Mouse (Mus musculus): ENCODE measurements around the gene Llgl2. TPM values are rescaled to one million over a fixed set of nuclear protein-coding genes. Genes with fewer than 3 reads are reported as not detected.
A peak's percentile ranks its signal among the peaks of the same experiment; 100 is the strongest.

The Llgl2 gene
- polyA plus RNA-seq (2014; fragmentation: Nextera tagmentation; extraction: Ambion mirVana), result 21.5 and 22.4 TPM in 2 replicates

DNA sequence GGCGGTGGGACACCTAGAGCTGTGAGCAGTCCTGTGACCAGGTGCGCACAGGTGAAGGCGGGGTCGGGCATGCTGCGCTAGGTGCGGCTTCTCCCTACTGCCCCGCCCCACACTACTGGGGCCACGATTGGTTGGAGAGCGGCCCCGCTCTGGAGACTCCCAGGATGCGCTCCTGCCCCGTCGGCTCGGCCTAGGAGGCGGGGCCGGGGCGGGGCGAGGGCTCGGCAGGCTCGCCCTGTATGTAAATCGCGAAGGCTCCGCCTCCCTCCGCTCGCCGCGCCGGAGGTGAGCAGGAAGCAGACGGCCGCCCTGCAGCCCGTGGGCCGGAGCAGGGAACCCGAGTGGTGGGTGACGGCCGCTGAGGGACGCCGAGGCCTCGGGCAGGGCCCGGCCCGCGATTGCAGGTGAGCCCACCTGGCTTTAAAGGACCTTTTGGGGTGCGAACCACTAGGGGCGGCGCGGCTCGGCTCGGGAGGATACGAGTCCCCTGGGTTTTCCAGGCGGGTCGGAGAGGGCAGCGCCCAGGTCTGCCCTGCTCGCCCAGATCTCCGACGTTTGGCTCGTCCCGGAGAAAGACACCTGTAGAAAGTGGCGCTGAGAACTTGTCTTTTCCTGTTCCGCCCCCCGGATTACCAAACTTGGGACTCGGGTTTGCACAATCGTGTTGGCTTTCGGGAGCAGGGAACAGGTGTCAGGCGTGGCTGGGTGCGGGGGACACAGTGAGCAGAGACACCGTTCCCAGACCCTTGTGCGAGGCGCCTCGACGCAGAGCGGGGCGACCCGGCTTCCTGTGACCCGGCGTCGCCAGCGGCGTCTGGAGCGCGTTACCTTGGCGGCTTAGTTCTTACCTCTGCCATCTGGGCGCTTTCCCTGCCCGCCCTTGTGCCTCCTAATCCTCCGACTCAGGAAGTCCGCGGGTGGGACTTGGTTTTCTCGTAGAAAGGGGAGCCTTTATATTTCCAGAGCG, at the start of gene Llgl2:
Llgl2 (plus strand) TSS at position 276 of the 967 bp plus-strand sequence.
- Histone ChIP-seq H3K27me3 (ENCODE audit: control insufficient read depth, insufficient read depth, low read length) (no peaks in the 10 kb centered on the region), H3K4me1 (ENCODE audit: control insufficient read depth, insufficient read depth, low read length) (peaks cover 29% of the 10 kb centered on the region), H3K4me2 (peak within 1 kb of the TSS; percentile 86), H3K4me3 (ENCODE audit: low read depth, low read length) (peak within 1 kb of the TSS; percentile 84), H3K36me3 (ENCODE audit: control insufficient read depth, insufficient read depth, low read length) (peaks cover 13% of the 10 kb centered on the region; the same call in 1 of the 2 replicates), H3K27ac (ENCODE audit: low read depth, low read length) (peak within 1 kb of the TSS; percentile 54; the same call in 1 of the 2 replicates), H3K9me3 (replicated peaks; ENCODE audit: control insufficient read depth, low read length) (no peaks in the 10 kb centered on the region), H3K9ac (ENCODE audit: low read depth, low read length) (peak within 1 kb of the TSS; percentile 79)
- peak; percentile 91 for ATAC-seq (replicated peaks; ENCODE audit: insufficient number of reproducible peaks, low FRiP score, low TSS enrichment)
- under 1% methylated on average over 87 of the region's 87 CpGs for WGBS (ENCODE audit: insufficient replicate concordance)

DNA sequence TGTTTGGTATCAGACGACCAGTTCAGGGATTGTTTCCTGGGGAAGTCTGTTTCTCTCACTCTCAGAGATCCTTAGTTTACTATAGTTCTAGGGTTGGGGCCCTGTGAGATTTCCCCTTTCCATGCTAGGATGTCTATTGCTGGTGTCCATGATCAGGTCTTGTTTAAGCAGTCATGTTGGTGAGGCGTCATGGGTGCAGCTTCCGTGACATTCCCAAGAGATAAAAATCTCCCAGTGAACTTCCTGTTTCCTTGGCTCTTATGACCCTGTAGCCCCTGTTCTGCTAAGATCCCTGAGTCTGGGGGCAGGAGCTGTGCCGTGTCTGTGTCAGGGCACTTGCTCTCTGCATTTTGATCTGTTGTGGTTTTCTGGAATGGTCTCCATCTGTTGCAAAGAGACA, 49.2 kb upstream of the Llgl2 start:
- Histone ChIP-seq H3K9ac (ENCODE audit: low read depth, low read length) (no peak overlapping the region), H3K4me3 (ENCODE audit: low read depth, low read length) (no peak overlapping the region), H3K4me2 (no peak overlapping the region), H3K4me1 (ENCODE audit: control insufficient read depth, insufficient read depth, low read length) (peaks cover 49% of the 10 kb centered on the region), H3K9me3 (replicated peaks; ENCODE audit: control insufficient read depth, low read length) (no peaks in the 10 kb centered on the region), H3K27me3 (ENCODE audit: control insufficient read depth, insufficient read depth, low read length) (no peaks in the 10 kb centered on the region), H3K27ac (ENCODE audit: low read depth, low read length) (0 out of 2 replicates have a peak overlapping the region, but pooled peaks have one; percentile 12), H3K36me3 (ENCODE audit: control insufficient read depth, insufficient read depth, low read length) (0 out of 2 replicates have a peak, but pooled peaks cover 3% of the 10 kb centered on the region)
- ATAC-seq (replicated peaks; ENCODE audit: insufficient number of reproducible peaks, low FRiP score, low TSS enrichment), result no peak
- WGBS (ENCODE audit: insufficient replicate concordance), result 53% methylated on average over 4 of the region's 4 CpGs

DNA sequence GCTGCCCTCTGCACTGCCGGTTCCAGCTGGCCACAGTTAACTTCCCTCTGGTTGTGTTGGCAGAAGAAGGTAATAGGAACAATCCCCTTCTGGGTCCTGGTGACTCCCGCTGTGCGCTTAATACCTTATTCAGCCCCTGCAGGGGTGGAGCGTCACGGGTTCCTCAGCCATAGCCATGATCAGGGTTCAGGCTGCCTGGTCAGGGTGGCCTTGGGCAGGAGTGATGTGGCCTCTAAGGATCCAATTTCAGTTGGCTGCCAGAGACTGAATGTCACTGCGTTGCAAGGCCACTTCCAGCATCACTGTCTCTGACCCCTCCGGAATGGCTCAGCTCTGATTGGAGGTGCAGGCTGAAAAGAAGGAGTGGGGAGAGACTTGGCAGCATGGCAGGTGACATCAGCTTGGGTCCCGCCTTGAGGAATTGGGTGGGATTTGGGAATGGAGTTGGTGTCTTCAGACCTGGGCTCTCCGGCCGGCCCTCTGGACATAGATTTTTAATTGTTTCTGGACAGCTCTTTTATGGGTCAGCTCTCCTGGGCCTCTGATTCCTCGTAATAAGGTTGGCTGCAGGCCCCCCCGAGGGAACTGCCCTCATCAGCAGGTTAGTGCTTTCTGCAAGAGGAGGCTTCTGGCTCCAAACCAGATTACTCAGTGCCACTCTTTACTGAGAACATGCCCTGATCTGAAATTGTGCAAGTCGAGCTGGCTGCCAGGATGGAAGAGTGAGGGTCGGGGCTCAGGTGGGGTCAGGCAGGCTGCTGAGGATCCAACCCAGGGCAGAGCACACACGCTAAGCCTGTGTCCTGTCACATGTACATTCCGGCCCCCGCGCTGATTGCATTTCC, 47.8 kb upstream of the Llgl2 start:
- 40% methylated on average over 18 of the region's 18 CpGs for WGBS (ENCODE audit: insufficient replicate concordance)
- Histone ChIP-seq H3K9ac (ENCODE audit: low read depth, low read length) (peak overlapping the region; percentile 6; the same call in 1 of the 2 replicates), H3K4me1 (ENCODE audit: control insufficient read depth, insufficient read depth, low read length) (peaks cover 57% of the 10 kb centered on the region), H3K36me3 (ENCODE audit: control insufficient read depth, insufficient read depth, low read length) (0 out of 2 replicates have a peak, but pooled peaks cover 3% of the 10 kb centered on the region), H3K9me3 (replicated peaks; ENCODE audit: control insufficient read depth, low read length) (no peaks in the 10 kb centered on the region), H3K27ac (ENCODE audit: low read depth, low read length) (peak overlapping the region; percentile 57), H3K4me3 (ENCODE audit: low read depth, low read length) (no peak overlapping the region), H3K27me3 (ENCODE audit: control insufficient read depth, insufficient read depth, low read length) (no peaks in the 10 kb centered on the region), H3K4me2 (peak overlapping the region; percentile 20)
- ATAC-seq (replicated peaks; ENCODE audit: insufficient number of reproducible peaks, low FRiP score, low TSS enrichment), result no peak

DNA sequence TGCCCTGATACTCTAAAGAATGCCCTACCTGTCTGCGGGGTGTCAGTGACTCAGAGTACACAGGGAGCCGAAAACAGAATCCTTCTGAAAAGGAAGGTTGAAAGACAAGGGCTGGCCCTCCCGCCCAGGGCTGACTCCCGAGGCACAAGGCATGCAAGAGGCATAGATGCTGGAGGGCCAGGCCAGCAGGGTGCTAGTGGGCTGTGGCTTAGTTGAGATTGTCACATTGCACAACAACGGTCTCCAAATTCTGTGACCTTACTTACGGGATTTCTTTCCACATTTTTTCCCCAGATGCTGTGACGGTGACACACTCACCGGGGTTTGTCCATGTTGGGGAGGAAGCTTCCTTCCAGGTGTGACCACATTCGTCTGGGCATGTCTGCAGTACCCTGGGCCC, 46.9 kb upstream of the Llgl2 start:
- WGBS (ENCODE audit: insufficient replicate concordance), result 71% methylated on average over 9 of the region's 9 CpGs
- H3K4me3 ChIP-seq (ENCODE audit: low read depth, low read length), result no peak overlapping the region
- H3K9me3 ChIP-seq (replicated peaks; ENCODE audit: control insufficient read depth, low read length), result no peaks in the 10 kb centered on the region
- H3K4me1 ChIP-seq (ENCODE audit: control insufficient read depth, insufficient read depth, low read length), result peaks cover 59% of the 10 kb centered on the region
- peak overlapping the region; percentile 29; the same call in 1 of the 2 replicates for H3K27ac ChIP-seq (ENCODE audit: low read depth, low read length)
- 0 out of 2 replicates have a peak, but pooled peaks cover 3% of the 10 kb centered on the region for H3K36me3 ChIP-seq (ENCODE audit: control insufficient read depth, insufficient read depth, low read length)
- no peaks in the 10 kb centered on the region for H3K27me3 ChIP-seq (ENCODE audit: control insufficient read depth, insufficient read depth, low read length)
- H3K9ac ChIP-seq (ENCODE audit: low read depth, low read length), result no peak overlapping the region
- no peak for ATAC-seq (replicated peaks; ENCODE audit: insufficient number of reproducible peaks, low FRiP score, low TSS enrichment)
- no peak overlapping the region for H3K4me2 ChIP-seq

DNA sequence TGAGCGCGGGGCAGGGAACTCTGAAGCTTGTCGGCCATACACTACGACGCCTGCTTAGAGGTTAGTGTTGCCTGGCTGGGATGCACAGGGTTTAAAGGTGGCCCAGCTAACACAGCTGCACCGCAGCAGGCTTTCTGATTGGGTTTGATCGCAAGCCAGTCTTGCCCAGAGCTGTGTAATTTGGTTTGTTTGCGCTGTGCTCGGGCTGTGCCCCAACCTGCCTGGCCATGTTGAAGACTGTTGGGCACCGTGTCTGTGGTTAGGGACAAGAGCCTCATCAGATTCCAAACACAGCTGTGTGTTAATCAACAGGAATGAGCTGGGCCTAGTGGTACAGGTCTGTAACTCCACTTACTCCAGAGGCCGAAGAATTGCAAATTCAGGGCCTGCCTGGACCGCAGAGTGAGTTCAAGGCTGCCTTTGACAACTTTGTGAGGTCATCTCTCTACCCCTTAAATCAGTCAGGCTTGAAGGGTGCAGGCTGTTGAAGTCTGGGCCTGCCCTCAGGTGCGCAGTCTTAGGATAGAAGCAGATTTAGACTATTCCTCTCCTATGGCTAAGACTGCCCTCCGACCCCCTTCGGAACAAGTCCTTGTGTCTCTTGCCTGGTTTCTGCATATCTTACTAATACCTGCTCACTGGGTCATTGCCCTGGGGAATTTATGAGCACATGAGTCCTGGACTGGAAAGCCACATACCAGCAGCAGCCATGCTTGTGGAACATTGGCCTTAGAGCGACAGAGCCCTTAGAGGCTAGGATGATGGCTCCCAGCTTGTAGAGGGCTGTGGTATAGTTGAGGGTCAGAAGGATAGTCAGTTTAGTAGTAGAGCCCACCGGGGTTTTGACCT, 46.1 kb upstream of the Llgl2 start:
- H3K27me3 ChIP-seq (ENCODE audit: control insufficient read depth, insufficient read depth, low read length), result no peaks in the 10 kb centered on the region
- WGBS (ENCODE audit: insufficient replicate concordance), result 85% methylated on average over 17 of the region's 17 CpGs
- no peak overlapping the region for H3K4me3 ChIP-seq (ENCODE audit: low read depth, low read length)
- no peak overlapping the region for H3K9ac ChIP-seq (ENCODE audit: low read depth, low read length)
- no peak overlapping the region for H3K4me2 ChIP-seq
- 0 out of 2 replicates have a peak overlapping the region, but pooled peaks have one; percentile 29 for H3K27ac ChIP-seq (ENCODE audit: low read depth, low read length)
- ATAC-seq (replicated peaks; ENCODE audit: insufficient number of reproducible peaks, low FRiP score, low TSS enrichment), result no peak
- peaks cover 59% of the 10 kb centered on the region for H3K4me1 ChIP-seq (ENCODE audit: control insufficient read depth, insufficient read depth, low read length)
- H3K9me3 ChIP-seq (replicated peaks; ENCODE audit: control insufficient read depth, low read length), result no peaks in the 10 kb centered on the region
- no peaks in the 10 kb centered on the region for H3K36me3 ChIP-seq (ENCODE audit: control insufficient read depth, insufficient read depth, low read length)

DNA sequence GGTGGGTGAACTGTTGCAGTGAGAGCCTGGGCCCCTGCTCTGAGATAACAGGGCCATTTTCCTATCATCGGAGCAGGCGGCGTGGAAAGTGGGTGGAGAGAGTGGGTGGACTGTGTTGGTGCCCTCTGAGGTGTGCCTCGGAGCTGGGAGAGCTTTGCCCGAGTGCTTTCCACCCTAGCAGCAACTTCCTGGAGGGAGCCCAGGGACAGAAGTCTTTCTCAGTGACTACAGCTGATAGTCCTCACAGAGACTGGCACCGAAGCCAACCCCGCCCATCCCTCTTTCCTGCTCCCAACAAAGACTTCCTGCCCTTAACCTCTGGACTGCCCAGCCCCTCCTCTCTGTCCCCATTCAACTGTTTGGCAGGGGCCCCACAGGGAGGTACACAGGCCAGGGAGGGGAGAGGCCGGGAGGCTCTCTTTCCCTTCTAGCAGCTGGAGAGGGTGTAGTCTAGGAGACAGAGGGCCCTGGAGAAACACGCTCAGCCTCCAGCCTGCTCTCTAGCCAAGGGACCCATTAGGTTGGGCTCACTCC, 44.7 kb upstream of the Llgl2 start:
- peak; percentile 90 for ATAC-seq (replicated peaks; ENCODE audit: insufficient number of reproducible peaks, low FRiP score, low TSS enrichment)
- H3K27me3 ChIP-seq (ENCODE audit: control insufficient read depth, insufficient read depth, low read length), result no peaks in the 10 kb centered on the region
- H3K27ac ChIP-seq (ENCODE audit: low read depth, low read length), result peak overlapping the region; percentile 91
- H3K4me2 ChIP-seq, result peak overlapping the region; percentile 56
- peaks cover 59% of the 10 kb centered on the region for H3K4me1 ChIP-seq (ENCODE audit: control insufficient read depth, insufficient read depth, low read length)
- 2% methylated on average over 9 of the region's 9 CpGs for WGBS (ENCODE audit: insufficient replicate concordance)
- H3K9ac ChIP-seq (ENCODE audit: low read depth, low read length), result peak overlapping the region; percentile 64
- H3K36me3 ChIP-seq (ENCODE audit: control insufficient read depth, insufficient read depth, low read length), result no peaks in the 10 kb centered on the region
- no peaks in the 10 kb centered on the region for H3K9me3 ChIP-seq (replicated peaks; ENCODE audit: control insufficient read depth, low read length)
- 0 out of 2 replicates have a peak overlapping the region, but pooled peaks have one; percentile 6 for H3K4me3 ChIP-seq (ENCODE audit: low read depth, low read length)

DNA sequence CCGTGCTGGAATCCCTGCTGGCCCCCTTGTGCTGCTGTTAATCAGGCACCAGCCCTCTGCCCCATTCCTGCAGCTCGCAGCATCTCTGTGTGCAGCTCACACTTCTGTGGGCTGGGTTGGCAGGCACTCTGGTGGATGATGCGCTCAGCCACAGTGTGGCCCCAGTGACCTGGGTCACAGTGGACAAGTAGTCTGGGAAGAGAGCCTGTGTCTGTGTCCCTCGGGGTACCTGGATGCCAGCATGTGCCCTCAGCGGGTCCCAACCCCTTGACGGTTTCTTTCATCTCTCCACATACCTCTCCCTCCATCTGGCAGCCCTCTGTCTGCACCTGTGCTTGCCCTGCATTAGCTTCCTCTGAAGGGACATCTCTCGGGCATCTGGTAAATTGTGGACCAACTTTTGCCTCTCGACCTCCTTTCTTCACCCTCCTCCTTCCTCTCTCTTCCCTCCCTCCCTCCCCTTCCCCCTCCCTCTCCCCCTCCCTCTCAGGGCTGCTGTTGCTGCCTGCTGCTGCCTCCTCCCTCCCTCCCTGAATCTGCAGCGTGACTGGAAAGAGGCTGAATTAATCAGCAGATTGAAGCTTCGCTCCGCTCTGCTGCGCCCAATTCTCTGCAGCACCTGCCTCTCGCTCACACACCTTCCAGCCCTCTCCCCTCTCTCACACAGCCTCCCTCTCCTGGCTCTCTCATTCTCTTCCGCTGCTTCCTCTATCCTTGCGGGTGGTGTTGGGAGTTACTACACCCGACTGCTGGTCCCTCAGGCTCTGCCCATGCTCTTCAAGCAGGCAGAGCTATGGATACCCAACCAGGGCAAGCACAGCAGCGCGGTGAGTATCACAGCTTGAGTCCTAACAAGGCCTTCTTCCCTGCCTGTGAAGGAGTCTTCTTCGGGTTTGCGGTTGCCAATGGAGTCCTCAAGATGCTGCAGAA, 43.4 kb upstream of the Llgl2 start:
- peak overlapping the region; percentile 64 for H3K9ac ChIP-seq (ENCODE audit: low read depth, low read length)
- no peaks in the 10 kb centered on the region for H3K9me3 ChIP-seq (replicated peaks; ENCODE audit: control insufficient read depth, low read length)
- peaks cover 49% of the 10 kb centered on the region for H3K4me1 ChIP-seq (ENCODE audit: control insufficient read depth, insufficient read depth, low read length)
- 19% methylated on average over 20 of the region's 20 CpGs for WGBS (ENCODE audit: insufficient replicate concordance)
- H3K27ac ChIP-seq (ENCODE audit: low read depth, low read length), result peak overlapping the region; percentile 91
- no peaks in the 10 kb centered on the region for H3K36me3 ChIP-seq (ENCODE audit: control insufficient read depth, insufficient read depth, low read length)
- H3K4me3 ChIP-seq (ENCODE audit: low read depth, low read length), result no peak overlapping the region
- H3K4me2 ChIP-seq, result peak overlapping the region; percentile 56
- no peaks in the 10 kb centered on the region for H3K27me3 ChIP-seq (ENCODE audit: control insufficient read depth, insufficient read depth, low read length)
- no peak for ATAC-seq (replicated peaks; ENCODE audit: insufficient number of reproducible peaks, low FRiP score, low TSS enrichment)

Data from heart, embryonic 11.5 days (tissue).